Mouse (Mus musculus): Measurements from ENCODE around the gene Gm13697.

Gm13697 gene

DNA sequence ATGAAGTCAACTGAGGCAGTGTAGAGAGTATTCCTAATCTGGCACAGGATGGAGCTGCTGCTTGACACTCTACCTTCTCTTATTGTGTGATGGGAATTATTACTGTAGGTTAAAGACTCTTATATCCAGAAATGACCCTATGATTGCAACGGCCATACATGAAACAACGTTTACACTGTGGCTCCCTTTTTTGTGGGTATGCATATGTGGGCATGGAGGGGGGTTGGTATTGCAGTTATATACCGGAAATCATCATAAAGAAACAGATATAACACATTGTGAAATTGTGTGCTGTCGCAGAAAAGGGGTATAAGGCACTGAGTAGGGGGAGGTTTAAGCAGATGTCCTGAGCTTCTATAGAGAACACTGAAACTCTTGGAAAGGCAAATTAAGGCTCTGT is 51.5 kb downstream of the Gm13697 start:
- DNase-seq (ENCODE audit: low spot score), result no peak

Data from MN1 (cell line).